Mouse (Mus musculus) midbrain, embryonic 10.5 days (tissue): ENCODE measurements around the gene Lrit2. TPM values are rescaled to one million over a fixed set of nuclear protein-coding genes. Genes with fewer than 3 reads are reported as not detected.

Experiments
- DNase-seq: peaks from one replicate; pipeline ENCODE4 v3.0.0-alpha.2; 2017; ENCODE audit warnings: low spot score
- H3K27ac ChIP-seq: fragments of 300-500 bp; sonication (generic); replicated peaks from 2 replicates; pipeline ENCODE4 v1.5.1; 2016; ENCODE audit warnings: mild to moderate bottlenecking
- H3K27me3 ChIP-seq: fragments of 300-500 bp; sonication (generic); 2 replicates; pipeline ENCODE4 v1.6.1; 2016; ENCODE audit warnings: low read depth, mild to moderate bottlenecking; ENCODE audit not compliant: poor library complexity, severe bottlenecking
- H3K36me3 ChIP-seq: fragments of 300-500 bp; sonication (generic); 2 replicates; pipeline ENCODE4 v1.6.1; 2016; ENCODE audit warnings: mild to moderate bottlenecking, moderate library complexity
- H3K4me1 ChIP-seq: fragments of 300-500 bp; sonication (generic); 2 replicates; pipeline ENCODE4 v1.6.1; 2016
- H3K4me3 ChIP-seq: fragments of 300-500 bp; sonication (generic); 2 replicates; pipeline ENCODE4 v1.5.1; 2016; ENCODE audit warnings: mild to moderate bottlenecking, moderate library complexity
- H3K9me3 ChIP-seq: fragments of 300-500 bp; sonication (generic); replicated peaks from 2 replicates; pipeline ENCODE4 v1.6.1; 2016; ENCODE audit warnings: mild to moderate bottlenecking
- WGBS: fragments of 180-500 bp; shearing (Covaris S2); methylation state at CpG from one replicate; pipeline ENCODE4 v1.1.7; 2016; 5-methylcytosine and 5-hydroxymethylcytosine counted together
- polyA plus RNA-seq: library from polyadenylated mRNA; unstranded; fragments of >200 nt; fragmentation: Nextera tagmentation; extraction: Ambion mirVana; gene quantifications from 2 replicates; pipeline ENCODE4 v1.2.1, GENCODE M21; 2016

Lrit2 gene
- polyA plus RNA-seq, 1 experiment from 2014 or later = not detected

GRCm38 (mm10) chr14:37119233-37119632, 51.5 kb downstream of the Lrit2 start:
- no peaks in the 10 kb centered on the region for H3K27me3 ChIP-seq
- no peaks in the 10 kb centered on the region for H3K9me3 ChIP-seq
- no peak overlapping the region for H3K27ac ChIP-seq
- no peak overlapping the region for H3K4me3 ChIP-seq
- WGBS = 98% methylated on average over 4 of the region's 4 CpGs
- H3K36me3 ChIP-seq = peaks cover 53% of the 10 kb centered on the region
- DNase-seq = no peak
- H3K4me1 ChIP-seq = no peaks in the 10 kb centered on the region

Other genes starting within 250 kb of the Lrit2 start
- gene Ccser2, start 99.2 kb upstream of the Lrit2 start, polyA plus RNA-seq = 24.6 and 27.3 TPM in 2 replicates
- not detected in 2 replicates for gene Rgr, start 19.0 kb upstream of the Lrit2 start, polyA plus RNA-seq
- gene Lrit1, start 13.1 kb upstream of the Lrit2 start, polyA plus RNA-seq = not detected in 2 replicates
- 0.11 and 0.14 TPM in 2 replicates for gene Cdhr1, start 30.4 kb downstream of the Lrit2 start, polyA plus RNA-seq
- gene 2610528A11Rik, start 46.1 kb downstream of the Lrit2 start, polyA plus RNA-seq = not detected in 2 replicates
- gene Ghitm, start 67.3 kb downstream of the Lrit2 start, polyA plus RNA-seq = 211 and 219 TPM in 2 replicates